Mouse (Mus musculus) fibroblast of lung, adult 2 months (primary cell): ENCODE results near the gene Mgst3.
A peak's percentile ranks its signal among the peaks of the same experiment; 100 is the strongest.

Experiments used
- DNase-seq: peaks from one replicate; pipeline ENCODE4 v3.0.0-alpha.2; 2011; ENCODE audit warnings: low read depth

The Mgst3 gene

GRCm38 (mm10) chr1:167387796-167388195 is 5.8 kb downstream of the Mgst3 start:
- no peak for DNase-seq

GRCm38 (mm10) chr1:167387310-167387709 is 6.3 kb downstream of the Mgst3 start:
- DNase-seq = peak; percentile 51

- no peak for DNase-seq
Observed at GRCm38 (mm10) chr1:167386466-167386865, 7.2 kb downstream of the Mgst3 start.

- DNase-seq = no peak
Observed at GRCm38 (mm10) chr1:167385636-167386035, 8.0 kb downstream of the Mgst3 start.

- no peak for DNase-seq
Observed at GRCm38 (mm10) chr1:167385211-167385610, 8.4 kb downstream of the Mgst3 start.

GRCm38 (mm10) chr1:167384156-167384555 is 9.5 kb downstream of the Mgst3 start:
- DNase-seq = no peak

GRCm38 (mm10) chr1:167383178-167383577 is 10.5 kb downstream of the Mgst3 start:
- DNase-seq = no peak

- no peak for DNase-seq
Observed at GRCm38 (mm10) chr1:167382763-167383162, 10.9 kb downstream of the Mgst3 start.

- no peak for DNase-seq
Observed at GRCm38 (mm10) chr1:167382316-167382715, 11.3 kb downstream of the Mgst3 start.

GRCm38 (mm10) chr1:167381050-167382015 is 12.3 kb downstream of the Mgst3 start:
- DNase-seq = no peak

GRCm38 (mm10) chr1:167380223-167380622 is 13.4 kb downstream of the Mgst3 start:
- DNase-seq = no peak

- DNase-seq = no peak
Observed at GRCm38 (mm10) chr1:167379751-167380150, 13.9 kb downstream of the Mgst3 start.

GRCm38 (mm10) chr1:167378019-167378418 is 15.6 kb downstream of the Mgst3 start:
- DNase-seq = no peak

GRCm38 (mm10) chr1:167374942-167375341 is 18.7 kb downstream of the Mgst3 start:
- DNase-seq = no peak

GRCm38 (mm10) chr1:167374003-167374784 is 19.4 kb downstream of the Mgst3 start:
- no peak for DNase-seq

- no peak for DNase-seq
Observed at GRCm38 (mm10) chr1:167372739-167373138, 20.9 kb downstream of the Mgst3 start.

GRCm38 (mm10) chr1:167369905-167370304 is 23.7 kb downstream of the Mgst3 start:
- peak; percentile 81 for DNase-seq

- no peak for DNase-seq
Observed at GRCm38 (mm10) chr1:167368513-167368912, 25.1 kb downstream of the Mgst3 start.

GRCm38 (mm10) chr1:167368018-167368417 is 25.6 kb downstream of the Mgst3 start:
- DNase-seq = no peak

GRCm38 (mm10) chr1:167366621-167367020 is 27.0 kb downstream of the Mgst3 start:
- DNase-seq = no peak

GRCm38 (mm10) chr1:167365808-167366207 is 27.8 kb downstream of the Mgst3 start:
- DNase-seq = no peak

- DNase-seq = no peak
Observed at GRCm38 (mm10) chr1:167363322-167363721, 30.3 kb downstream of the Mgst3 start.

- no peak for DNase-seq
Observed at GRCm38 (mm10) chr1:167362819-167363218, 30.8 kb downstream of the Mgst3 start.
